Mouse (Mus musculus): ENCODE measurements around the gene Lrguk.

Gene Lrguk

GRCm38 (mm10) chr6:34066790-34067189 lies 37.5 kb downstream of the Lrguk start:
- no peak for DNase-seq (ENCODE audit: low read depth)

GRCm38 (mm10) chr6:34067271-34067670 lies 38.0 kb downstream of the Lrguk start:
- DNase-seq (ENCODE audit: low read depth) = no peak

GRCm38 (mm10) chr6:34071936-34072335 lies 42.7 kb downstream of the Lrguk start:
- DNase-seq (ENCODE audit: low read depth) = no peak

DNA sequence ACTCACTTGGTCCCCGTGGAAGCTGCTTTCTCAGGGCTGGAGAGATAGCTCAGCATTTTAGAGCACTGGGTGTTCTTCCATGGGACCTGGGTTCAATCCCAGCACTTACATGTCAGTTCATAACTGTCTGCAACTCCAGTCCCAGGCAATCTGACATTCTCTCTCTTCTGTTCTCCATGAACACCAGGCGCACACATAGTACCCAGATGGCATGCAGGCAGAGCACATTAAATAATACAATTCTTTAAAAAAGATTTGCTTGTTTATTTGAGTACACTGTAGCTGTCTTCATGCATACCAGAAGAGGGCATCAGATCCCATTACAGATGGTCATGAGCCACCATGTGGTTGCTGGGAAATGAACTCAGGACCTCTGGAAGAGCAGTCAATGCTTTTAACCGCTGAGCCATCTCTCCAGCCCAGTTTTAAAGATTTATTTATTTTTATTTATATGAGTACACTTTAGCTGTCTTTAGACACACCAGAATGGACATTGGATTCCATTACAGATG lies 44.7 kb downstream of the Lrguk start:
- DNase-seq (ENCODE audit: low read depth) = no peak

- DNase-seq (ENCODE audit: low read depth) = no peak
Measured at GRCm38 (mm10) chr6:34075520-34075919, 46.3 kb downstream of the Lrguk start.

DNA sequence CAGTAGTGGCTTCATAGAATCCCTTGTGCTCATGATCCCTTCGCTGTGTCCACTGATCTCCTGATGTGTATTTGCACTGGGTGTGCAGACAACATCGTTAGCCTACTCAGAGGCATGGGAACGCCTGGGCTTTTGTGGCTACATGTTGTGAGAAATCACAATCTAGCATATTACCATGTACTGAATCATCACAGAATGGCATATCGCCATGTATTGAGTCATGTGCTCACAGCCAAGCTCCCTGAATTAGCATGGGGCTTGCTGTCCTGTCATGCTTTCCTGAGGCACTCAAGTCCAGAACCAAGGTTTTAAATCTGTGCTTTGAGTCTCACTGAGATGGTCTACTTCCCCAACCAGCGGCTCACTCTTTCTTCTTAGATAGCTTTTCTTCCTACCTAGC lies 54.2 kb downstream of the Lrguk start:
- no peak for DNase-seq (ENCODE audit: low read depth)

GRCm38 (mm10) chr6:34087701-34088100 lies 58.5 kb downstream of the Lrguk start:
- DNase-seq (ENCODE audit: low read depth) = no peak

DNA sequence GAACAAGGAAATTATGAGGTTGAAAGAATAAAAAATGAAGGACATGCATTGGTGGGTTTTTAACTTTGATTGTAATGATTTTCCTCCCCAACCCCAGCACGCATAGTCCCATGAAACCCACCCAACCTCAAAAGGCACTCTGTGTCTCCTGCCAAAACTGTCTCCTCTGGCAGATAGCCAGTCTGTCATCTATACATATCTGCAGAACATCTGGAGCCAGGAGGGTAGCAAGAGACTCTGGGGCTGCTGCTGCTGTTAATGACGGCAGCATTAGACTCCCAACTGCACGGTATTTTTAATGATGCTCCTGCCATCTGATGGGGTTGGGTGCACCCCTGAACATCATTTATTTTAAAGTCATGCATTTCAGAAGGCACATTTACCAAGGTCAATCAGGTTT lies 59.7 kb downstream of the Lrguk start:
- DNase-seq (ENCODE audit: low read depth) = no peak

GRCm38 (mm10) chr6:34091537-34091936 lies 62.3 kb downstream of the Lrguk start:
- no peak for DNase-seq (ENCODE audit: low read depth)

GRCm38 (mm10) chr6:34096274-34096673 lies 67.0 kb downstream of the Lrguk start:
- DNase-seq (ENCODE audit: low read depth) = no peak

DNA sequence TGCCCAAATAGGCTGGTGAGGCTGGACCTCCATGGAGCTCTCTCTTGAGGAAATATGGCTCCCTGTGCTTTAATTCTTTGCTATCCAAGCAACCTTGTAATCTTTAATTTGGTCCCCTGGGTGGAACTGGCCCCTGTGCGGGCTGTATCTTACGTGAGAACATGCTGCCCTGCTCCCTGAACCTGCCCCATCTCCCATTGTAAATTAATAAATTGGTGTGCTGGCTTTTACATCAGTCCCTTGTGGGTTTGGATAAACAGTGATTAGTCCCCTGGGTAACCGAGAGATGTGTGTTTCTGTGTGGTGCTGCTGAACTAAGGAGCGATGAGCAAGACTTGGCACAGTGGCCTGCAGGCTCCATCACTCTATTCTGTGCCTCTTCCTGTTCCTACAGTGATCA lies 67.7 kb downstream of the Lrguk start:
- DNase-seq (ENCODE audit: low read depth) = no peak

- no peak for DNase-seq (ENCODE audit: low read depth)
Measured at GRCm38 (mm10) chr6:34099725-34100124, 70.5 kb downstream of the Lrguk start.

DNA sequence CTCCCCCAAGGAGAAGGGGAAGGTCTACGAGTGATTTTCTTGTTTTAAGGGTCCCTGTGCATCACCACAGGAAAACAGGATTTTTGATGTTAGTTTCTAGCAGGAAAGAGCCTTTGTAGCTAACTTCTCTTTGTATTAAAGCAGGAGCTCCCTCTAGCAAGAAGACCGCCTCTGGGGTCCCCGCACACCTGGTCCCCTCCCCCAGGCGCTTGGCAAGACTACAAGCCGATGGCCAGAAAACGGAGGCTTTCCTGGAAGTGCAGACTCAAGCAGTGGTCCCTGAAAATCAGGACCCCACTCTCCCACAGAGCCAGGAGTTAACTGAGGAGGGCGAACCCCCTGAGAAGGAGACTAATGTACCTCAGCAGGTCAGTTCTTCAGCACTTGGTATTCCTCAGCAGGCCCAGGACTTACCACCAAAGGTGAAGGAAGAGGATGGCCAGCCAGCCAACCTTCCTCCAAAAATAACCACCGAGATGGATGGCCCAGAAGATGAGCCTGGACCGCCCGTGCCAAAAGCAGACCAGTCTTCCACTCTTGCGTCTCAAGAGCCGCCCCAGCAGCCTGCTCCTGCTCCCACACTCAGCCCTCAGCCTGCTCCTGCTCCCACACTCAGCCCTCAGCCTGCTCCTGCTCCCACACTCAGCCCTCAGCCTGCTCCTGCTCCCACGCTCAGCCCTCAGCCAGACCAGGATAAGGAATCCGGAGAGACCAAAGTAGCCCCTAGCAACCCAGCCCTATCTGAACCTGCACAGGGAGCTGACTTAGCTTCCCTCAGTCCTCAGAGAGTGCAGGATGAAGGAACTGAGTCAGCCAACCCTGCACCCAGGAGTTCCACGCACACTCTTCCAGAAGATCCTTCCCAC lies 72.5 kb downstream of the Lrguk start:
- DNase-seq (ENCODE audit: low read depth) = no peak

- no peak for DNase-seq (ENCODE audit: low read depth)
Measured at GRCm38 (mm10) chr6:34103251-34103920, 74.1 kb downstream of the Lrguk start.

DNA sequence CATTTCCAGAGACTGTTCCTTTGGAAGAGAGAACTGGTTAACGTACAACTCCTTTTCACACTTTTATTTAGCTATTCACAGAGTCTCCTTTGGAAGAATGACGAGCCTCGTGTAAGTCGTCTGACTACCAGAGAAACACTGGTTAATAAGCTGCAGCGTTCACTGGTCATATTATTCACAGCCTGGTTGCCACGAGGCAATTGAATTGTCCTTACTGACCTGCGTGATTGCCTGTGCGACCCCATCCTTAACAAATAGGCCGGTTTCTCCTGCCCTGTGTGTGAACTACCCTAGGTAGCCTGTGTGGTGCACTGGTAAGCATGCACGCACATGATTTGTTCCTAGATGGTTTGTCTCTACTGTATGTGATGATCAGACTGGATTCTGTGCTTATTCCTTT lies 81.3 kb downstream of the Lrguk start:
- no peak for DNase-seq (ENCODE audit: low read depth)

- no peak for DNase-seq (ENCODE audit: low read depth)
Measured at GRCm38 (mm10) chr6:34111406-34111805, 82.2 kb downstream of the Lrguk start.

- no peak for DNase-seq (ENCODE audit: low read depth)
Measured at GRCm38 (mm10) chr6:34116838-34117478, 87.7 kb downstream of the Lrguk start.

DNA sequence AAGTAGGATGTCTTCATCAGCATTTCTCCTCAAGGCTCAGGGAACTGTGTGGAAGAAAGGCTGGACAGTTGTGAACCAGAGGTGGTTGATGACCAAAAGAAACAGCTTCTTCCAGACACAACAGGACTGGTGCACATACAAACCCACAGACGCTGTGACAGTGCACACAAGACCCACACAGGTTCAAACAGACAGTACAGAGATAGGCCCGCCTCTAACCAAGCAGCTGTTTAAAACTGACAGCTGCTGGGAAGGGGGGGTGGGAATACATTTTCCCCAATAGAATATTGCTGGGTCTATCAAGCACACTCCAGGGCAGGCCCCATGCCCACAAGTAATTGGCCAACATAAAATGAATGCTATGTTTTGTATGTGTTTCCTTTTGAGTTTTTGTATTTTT lies 95.2 kb downstream of the Lrguk start:
- no peak for DNase-seq (ENCODE audit: low read depth)

GRCm38 (mm10) chr6:34129261-34129660 lies 100.0 kb downstream of the Lrguk start:
- DNase-seq (ENCODE audit: low read depth) = no peak

DNA sequence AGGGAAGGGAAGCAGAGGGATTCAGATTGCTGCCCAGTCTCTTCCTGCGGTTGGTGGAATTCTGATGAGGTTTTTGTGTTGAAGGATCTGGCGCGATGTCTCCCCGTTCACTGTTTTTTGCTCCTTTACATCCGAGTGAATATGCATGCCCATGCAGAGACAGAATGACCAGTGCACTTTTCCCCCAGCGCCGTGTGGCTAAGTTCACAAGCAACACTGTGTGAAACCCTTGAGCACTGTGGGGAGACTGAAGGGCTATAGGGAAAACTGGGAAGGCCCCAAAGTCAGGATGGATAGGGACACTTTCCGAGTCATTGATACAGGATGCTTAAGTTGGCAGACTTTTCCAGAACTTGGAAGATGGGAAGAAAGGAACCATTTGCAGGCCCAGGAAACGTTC lies 103.1 kb downstream of the Lrguk start:
- DNase-seq (ENCODE audit: low read depth) = no peak

DNA sequence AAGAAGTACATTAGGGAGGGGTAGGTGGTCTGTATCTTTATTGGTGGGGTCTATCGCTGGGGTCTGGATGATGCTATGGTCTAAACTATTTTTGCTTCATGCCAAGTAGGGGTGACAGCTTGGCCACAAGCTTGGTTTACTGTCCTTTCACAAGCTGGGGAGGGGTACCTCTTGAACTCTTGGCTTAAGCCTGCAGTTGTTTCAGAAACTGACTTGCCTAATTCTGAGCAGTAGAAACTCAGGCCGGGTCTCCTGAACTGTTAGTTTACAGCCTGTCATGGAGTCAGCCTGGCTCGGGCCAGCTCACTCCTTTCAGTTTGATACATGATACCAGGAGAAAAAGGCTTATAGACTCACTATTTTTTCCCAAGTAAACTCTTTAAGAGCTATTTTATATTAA lies 109.1 kb downstream of the Lrguk start:
- no peak for DNase-seq (ENCODE audit: low read depth)

DNA sequence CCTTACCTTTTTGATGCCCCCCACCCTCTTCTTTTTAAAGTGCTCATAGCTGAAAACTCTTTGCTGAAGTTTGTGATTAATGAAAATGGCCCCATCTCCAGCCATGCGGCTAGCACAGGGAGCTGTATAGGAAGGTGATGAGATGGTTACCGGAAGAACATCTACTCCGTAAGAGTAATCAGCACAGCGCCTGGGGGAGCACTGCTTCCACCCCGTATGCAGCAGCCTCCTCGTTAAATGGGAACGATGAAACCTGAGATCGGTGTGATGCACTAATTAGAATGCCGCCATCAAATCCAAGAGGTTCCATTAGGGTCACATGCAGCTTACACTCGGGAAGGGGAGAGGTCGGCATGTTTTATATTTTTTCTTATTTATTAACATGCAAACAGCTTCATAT lies 113.7 kb downstream of the Lrguk start:
- no peak for DNase-seq (ENCODE audit: low read depth)

DNA sequence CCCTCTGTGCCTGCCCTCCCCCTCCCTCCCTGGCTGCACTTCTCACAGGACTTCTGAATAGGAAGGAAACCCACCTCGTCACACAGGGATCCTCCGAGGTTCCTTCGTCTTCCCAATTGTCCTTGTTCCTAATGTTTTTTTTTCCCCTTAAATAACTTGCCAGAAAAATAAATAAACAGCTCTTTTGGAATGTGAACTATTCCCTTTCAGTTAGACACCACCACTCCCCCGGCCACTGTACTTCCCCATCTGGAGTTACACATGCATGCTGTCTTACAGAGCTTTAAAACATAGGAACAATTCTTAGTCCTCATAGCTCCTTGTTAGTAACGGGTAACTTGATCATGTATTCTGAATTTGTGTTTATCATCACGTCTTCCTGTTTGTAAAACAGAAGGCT lies 116.8 kb downstream of the Lrguk start:
- no peak for DNase-seq (ENCODE audit: low read depth)
